Mouse (Mus musculus) kidney, adult 9 months (tissue): Measurements from ENCODE around the gene Diras2.

Source experiments
- DNase-seq: peaks from one replicate; pipeline ENCODE4 v3.0.0; 2022

Diras2 gene

DNA sequence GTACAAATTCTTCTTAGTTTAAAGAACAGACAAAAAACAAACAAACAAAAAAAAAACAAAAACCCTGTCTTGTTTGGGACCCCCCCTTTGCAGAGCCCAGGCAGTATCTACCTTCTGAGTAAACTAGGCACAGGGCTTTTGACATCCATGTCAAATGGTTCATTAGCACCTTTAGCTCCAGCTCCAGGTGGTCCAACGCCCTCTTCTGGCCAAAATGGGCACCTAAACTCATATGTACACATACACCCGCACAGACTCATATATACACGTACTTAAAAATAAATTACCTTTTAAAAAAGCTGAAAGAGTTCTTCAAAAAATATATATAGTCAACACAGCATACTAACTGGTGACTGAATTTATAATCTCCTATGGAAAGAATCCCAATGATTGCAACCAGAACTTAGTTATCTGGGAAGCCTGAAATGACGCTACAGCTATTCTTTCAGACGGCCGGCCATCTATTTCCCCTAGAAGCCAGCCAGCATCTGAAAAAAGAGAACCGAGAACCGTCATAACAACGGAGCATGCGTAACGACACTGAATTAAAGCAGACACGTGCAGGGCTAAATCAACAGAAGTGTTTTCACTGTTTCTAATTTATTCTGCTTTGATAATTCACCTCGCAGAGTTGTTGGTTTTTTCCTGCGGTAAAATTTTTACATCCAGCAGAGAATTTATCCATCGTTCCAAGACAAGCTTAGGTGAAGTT is 73.7 kb downstream of the Diras2 start:
- DNase-seq: no peak

DNA sequence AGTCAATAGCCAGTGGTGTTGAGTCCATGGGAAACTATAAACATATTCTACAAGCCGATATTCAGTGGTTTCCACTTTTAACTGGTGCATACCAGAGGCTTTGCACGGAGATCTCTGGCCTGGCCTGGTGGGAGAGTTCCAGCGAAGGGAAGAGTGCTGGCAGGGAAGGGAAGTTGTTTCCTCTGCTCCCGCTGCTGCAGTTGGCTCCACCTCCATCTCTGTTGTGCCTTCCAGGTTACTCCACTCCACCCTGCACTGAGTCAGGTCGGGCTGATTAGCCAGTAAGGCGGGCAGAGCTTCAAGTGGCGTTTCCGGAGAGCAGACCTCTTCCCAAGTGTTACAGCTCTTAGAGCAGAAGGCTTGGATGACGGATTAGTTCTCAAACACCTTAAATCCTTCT is 75.8 kb downstream of the Diras2 start:
- DNase-seq: no peak

DNA sequence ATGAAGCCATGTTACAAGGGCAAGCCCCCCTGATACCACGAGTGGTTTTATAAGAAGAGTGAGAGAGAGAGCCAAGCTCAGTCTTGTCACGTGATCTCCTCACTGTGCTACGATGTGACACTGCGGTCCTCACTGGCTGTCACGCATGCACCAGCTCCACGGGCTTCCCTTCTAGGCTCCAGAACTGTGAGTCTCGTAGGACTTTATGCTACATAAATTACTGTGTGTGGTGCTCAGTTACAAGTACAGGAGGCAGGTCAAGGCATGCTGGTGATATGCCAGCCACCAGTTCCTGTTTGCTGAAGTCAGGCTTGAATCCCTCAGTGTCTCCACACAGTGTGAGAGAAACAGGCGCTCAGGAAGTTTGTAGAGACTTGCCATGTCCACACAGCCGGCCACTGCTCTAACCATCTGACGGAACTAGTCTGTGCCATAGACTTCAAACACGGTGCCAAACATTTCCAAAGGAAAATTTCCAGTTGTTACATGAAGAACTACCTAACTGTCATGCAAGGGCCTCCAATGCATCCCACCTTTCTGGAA is 76.3 kb downstream of the Diras2 start:
- no peak for DNase-seq
